Mouse (Mus musculus): ENCODE measurements around the gene Immp2l. TPM values are rescaled to one million over a fixed set of nuclear protein-coding genes. Genes with fewer than 3 reads are reported as not detected.

Gene Immp2l
- total RNA-seq, 2 experiments from 2014 or later, result 15.0 to 33.8 TPM

DNA sequence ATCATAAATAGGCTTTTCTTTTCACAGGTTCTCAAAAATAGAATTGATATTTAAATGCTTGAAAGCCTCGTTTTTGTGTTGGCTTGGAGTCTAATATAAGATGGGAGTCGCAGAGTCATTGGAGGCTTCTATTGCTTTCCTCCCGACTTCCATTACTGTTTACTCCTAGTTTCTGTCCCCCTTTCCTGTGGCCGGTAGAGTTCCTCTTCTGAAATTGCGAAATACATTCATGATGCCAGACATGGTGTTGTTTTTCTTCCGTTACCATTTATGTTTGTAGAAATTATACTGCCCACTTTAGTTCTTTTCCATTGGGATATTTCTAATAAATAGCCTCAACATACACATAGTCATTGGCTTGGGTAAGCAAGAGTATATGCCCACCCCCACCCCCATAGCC, 289.5 kb downstream of the Immp2l start:
- no peak for DNase-seq (ENCODE audit: low spot score in 2 of 2)

- DNase-seq (ENCODE audit: low spot score in 2 of 2), result no peak
Observed at GRCm38 (mm10) chr12:41314811-41315461, 291.0 kb downstream of the Immp2l start.

DNA sequence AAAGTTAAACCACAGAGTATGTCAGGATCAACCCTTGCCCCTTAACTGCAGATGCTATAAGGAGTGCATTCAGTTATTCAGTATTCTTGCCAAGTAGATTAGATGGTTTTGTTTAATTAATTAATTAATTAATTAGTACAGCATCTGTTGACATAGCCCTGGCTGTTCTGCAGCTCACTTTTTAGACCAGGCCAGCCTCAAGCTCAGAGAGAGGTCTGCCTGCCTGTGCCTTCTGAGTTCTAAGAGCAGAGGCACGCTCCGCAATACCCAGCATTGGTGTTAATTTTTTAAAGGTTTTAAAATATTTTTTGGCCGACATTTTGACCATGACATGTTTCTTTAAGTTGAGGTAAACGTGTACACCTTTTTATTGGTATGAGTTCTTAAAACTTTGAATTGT, 292.0 kb downstream of the Immp2l start:
- no peak for DNase-seq (ENCODE audit: low spot score in 2 of 2)

- DNase-seq (ENCODE audit: low spot score in 2 of 2), result no peak
Observed at GRCm38 (mm10) chr12:41316426-41316825, 292.5 kb downstream of the Immp2l start.

GRCm38 (mm10) chr12:41317431-41317830, 293.5 kb downstream of the Immp2l start:
- no peak for DNase-seq (ENCODE audit: low spot score in 2 of 2)

DNA sequence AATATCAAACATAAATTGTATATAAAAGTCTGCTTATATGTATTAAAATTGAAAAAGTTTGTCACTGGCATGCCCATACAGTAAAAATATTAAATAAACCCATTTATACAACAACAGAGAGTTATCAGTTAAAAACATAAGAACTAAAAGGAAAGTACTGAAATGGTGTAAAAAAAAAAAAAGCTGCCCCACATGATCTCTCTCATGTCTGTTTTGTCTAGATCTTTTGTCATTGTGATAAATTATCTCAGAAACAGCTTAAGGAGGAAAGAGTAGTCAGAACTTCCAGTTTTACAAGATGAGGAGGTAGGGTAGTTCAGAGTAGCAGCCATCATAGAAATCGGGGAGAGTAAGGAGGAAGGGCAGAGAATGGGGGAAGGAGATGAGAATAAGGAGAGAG, 298.1 kb downstream of the Immp2l start:
- no peak for DNase-seq (ENCODE audit: low spot score in 2 of 2)

DNA sequence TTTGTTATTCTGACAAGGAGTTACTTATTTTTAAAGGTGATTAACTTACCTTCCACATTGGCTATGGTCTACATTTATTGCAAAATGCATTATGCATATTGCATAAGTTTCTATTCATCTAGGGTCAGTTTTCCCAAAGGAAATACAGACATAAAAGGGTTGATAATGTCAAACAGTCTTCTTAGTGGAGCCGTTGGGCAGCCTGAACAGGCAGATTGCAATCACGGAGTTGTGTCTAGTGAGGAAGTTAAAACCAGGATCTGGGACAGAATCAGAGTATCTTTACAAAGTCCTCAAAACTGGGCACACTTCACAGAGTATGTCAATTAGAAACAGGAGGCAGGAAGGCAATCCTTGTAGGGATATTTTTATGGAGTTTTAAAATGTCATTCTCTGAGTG, 300.5 kb downstream of the Immp2l start:
- no peak for DNase-seq (ENCODE audit: low spot score in 2 of 2)

DNA sequence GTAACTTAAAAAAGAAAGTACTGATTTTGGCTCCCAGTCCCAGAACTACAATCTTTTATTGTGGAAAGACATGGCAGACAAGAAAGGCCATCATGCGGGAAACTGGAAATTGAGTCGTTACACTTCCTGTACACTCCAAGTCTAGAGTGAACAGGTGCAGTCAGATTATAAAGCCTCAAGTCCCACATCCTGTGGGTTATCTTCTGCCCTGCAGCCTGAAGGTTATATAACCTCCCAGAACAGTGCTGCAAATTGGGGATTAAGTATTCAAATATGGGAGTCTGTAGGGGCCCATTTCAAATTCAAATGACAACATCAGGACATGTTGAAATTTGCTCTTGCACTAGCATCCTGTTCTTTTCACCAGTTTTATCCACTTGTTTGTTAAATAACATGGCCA, 301.9 kb downstream of the Immp2l start:
- no peak for DNase-seq (ENCODE audit: low spot score in 2 of 2)

DNA sequence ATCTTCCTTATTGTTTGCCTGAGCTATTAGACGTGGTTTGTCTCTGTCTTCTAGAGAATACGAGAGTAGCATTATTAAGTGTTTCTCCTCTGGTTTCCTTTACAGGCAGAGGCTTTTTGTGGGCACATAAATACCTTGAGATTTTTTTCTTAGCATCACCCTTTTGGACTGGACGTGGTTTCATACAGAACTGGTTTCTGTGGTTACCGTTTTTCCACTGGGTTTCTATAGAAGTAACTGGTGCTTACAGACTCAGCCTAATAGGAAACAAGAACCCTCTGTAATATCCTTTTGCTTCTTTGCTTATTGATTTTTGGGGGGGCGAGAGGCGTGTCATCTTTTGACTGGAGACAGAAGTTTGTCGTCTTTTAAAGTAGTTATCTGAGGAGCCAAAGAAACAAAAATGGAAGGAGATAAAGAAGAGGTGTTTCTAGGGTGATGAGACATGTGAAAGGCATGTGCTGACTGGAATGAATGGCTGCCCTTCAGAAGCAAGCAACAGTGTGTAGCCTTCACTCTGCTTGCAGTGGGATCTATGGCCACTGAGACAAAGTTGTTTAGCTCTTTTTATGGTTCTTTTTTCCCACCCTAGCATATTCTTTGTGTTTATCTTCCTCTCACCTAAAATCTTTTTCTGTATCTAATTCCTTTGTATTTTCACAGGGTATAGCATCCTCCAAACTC, 307.2 kb downstream of the Immp2l start:
- DNase-seq (ENCODE audit: low spot score in 2 of 2), result no peak

- no peak for DNase-seq (ENCODE audit: low spot score in 2 of 2)
Observed at GRCm38 (mm10) chr12:41345621-41346020, 321.7 kb downstream of the Immp2l start.

GRCm38 (mm10) chr12:41347494-41347893, 323.6 kb downstream of the Immp2l start:
- DNase-seq (ENCODE audit: low spot score in 2 of 2), result no peak

DNA sequence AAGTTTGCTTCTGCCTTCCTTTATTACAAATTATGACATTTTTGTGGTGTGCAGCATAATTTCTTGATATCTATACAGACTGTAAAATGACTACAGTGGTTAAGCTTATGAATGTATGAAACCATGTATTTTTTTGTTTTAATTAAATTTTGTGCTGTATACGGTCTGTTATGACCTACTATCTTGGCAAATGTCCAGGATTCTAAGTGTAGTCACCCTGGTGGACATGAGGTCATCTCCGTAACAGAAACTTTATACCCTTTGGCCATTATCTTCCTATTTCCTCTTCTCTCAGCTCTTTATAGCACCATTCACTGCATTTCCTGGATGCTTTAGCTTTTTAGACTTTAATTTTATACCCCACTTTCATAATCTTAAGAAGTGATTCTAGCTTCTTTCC, 325.5 kb downstream of the Immp2l start:
- no peak for DNase-seq (ENCODE audit: low spot score in 2 of 2)

- no peak for DNase-seq (ENCODE audit: low spot score in 2 of 2)
Observed at GRCm38 (mm10) chr12:41349814-41350213, 325.9 kb downstream of the Immp2l start.

DNA sequence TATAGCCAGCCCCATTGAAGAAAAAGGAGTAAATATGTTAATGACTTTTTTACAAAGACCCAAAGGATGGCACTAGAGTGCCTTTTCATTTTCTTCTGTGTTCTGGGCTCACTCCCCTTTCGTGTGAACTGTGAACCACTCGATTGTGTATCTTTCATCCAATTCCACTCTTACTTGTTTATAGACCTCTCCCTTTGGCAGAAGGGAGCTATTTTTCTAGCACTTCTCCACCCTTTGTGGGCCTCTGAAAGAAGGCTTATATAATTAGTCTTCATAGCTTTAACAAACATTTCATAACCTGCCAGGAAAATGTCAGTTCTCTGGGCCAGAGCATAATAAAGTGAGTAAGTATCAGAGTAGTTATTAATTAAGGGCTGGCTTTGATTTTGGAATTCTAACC, 327.4 kb downstream of the Immp2l start:
- DNase-seq (ENCODE audit: low spot score in 2 of 2), result no peak

DNA sequence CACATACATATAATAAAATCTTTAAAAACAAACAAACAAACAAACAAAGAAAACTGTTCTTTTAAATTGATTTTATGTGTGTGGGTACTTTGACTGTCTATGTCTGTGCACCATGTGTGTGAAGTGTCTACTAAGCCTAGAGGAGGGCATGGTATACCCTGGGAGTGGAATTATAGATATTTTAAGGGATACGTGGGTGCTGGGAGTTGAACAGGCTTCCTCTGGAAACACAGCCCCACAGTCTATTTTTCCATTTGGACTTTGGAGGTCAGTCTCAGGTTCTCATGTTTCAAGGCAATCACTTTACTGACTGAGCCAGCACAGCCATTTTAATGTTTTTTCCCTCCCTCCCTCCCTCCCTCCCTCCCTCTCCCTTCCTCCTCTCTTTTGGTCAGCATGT, 331.0 kb downstream of the Immp2l start:
- DNase-seq (ENCODE audit: low spot score in 2 of 2), result no peak

GRCm38 (mm10) chr12:41356040-41356439, 332.1 kb downstream of the Immp2l start:
- no peak for DNase-seq (ENCODE audit: low spot score in 2 of 2)

DNA sequence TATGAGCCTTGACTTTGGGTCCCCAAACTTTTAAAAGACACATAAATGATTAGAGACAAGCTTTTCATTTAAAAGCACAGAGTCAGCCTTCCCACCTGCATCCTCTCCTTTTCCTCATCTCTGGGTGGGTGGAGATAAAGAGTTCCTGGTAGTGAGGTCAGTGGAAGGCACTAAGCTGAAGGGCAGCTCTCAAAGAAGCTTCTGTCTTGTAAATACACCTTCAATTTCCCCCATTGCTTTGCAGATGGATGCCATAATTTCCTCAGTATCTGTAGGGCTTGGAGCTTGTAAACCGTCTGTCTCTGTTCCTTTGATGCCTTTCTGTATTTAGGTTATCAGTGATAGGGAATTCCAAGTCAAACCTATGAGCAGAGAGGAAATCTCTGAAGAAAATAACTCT, 362.8 kb downstream of the Immp2l start:
- no peak for DNase-seq (ENCODE audit: low spot score in 2 of 2)

DNA sequence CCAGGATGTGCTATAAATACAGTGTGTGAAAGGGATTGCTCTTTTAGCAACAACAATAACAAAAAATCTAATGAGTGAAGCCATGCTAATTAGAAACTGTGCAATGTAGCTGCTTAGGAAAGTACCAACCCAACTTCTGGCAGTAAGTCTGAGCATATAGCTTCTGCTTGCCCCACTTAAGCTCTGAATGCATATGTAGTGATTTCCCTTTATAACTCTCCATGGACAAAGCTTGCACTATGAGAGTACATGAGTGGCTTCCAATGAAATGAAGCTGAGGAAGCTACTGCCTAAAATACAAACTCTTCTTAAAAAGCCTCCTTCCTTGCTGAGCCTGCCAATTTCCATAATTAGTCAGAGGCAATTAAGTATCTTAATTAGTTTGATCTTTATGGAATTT, 370.3 kb downstream of the Immp2l start:
- no peak for DNase-seq (ENCODE audit: low spot score in 2 of 2)

- no peak for DNase-seq (ENCODE audit: low spot score in 2 of 2)
Observed at GRCm38 (mm10) chr12:41401136-41401535, 377.2 kb downstream of the Immp2l start.

GRCm38 (mm10) chr12:41401923-41402322, 378.0 kb downstream of the Immp2l start:
- no peak for DNase-seq (ENCODE audit: low spot score in 2 of 2)

GRCm38 (mm10) chr12:41409431-41409830, 385.5 kb downstream of the Immp2l start:
- no peak for DNase-seq (ENCODE audit: low spot score in 2 of 2)

DNA sequence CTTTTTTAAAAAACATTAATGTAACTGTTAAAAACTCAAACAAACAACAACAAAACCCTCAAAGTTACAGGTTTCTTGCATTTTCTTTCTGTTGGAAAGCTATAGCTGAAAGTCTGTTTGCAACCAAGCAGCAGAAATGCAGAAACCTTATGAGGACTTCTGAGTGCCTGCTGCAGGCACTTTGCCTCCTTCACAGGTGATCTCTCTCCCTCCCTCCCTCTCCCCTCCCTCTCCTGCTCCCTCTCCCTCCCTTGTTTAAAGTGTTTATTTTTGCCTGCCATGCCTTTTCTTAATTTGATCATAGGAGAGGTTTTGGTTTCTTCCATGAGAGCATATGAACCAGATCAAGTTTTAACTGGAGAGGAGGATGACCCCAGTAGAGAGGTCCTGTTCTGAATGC, 392.7 kb downstream of the Immp2l start:
- no peak for DNase-seq (ENCODE audit: low spot score in 2 of 2)

- no peak for DNase-seq (ENCODE audit: low spot score in 2 of 2)
Observed at GRCm38 (mm10) chr12:41417099-41417498, 393.2 kb downstream of the Immp2l start.

Data from adrenal gland, adult 18-20 months (tissue).